Mouse (Mus musculus) stomach, embryonic 14.5 days (tissue): Measurements from ENCODE around the gene Ccdc102a. TPM values are rescaled to one million over a fixed set of nuclear protein-coding genes. Genes with fewer than 3 reads are reported as not detected.
A peak's percentile ranks its signal among the peaks of the same experiment; 100 is the strongest.

Source experiments
- ATAC-seq: fragments of 200-750 bp; cut with Nextera tagmentation; 2 replicates; pipeline ENCODE4 v1.8.0; 2017; ENCODE audit warnings: low read depth, moderate TSS enrichment; ENCODE audit not compliant: insufficient number of reproducible peaks, insufficient read depth, low FRiP score
- H3K27ac ChIP-seq: fragments of 300-500 bp; sonication (generic); 2 replicates; pipeline ENCODE4 v1.5.1; 2014; ENCODE audit warnings: mild to moderate bottlenecking, low read length, moderate library complexity, mixed read lengths
- H3K27me3 ChIP-seq: fragments of 300-500 bp; sonication (generic); 2 replicates; pipeline ENCODE4 v1.6.1; 2014; ENCODE audit warnings: low read length, control low read depth, mixed read lengths; ENCODE audit not compliant: control insufficient read depth, insufficient read depth
- H3K36me3 ChIP-seq: fragments of 300-500 bp; sonication (generic); 2 replicates; pipeline ENCODE4 v1.6.1; 2014; ENCODE audit warnings: mild to moderate bottlenecking, control low read depth, low read length, moderate library complexity, mixed read lengths; ENCODE audit not compliant: control insufficient read depth, insufficient read depth
- H3K4me1 ChIP-seq: fragments of 300-500 bp; sonication (generic); 2 replicates; pipeline ENCODE4 v1.6.1; 2014; ENCODE audit warnings: low read length, control low read depth, mixed read lengths; ENCODE audit not compliant: control insufficient read depth, insufficient read depth
- H3K4me2 ChIP-seq: fragments of 300-500 bp; sonication (generic); replicated peaks from 2 replicates; pipeline ENCODE4 v1.6.1; 2014; ENCODE audit warnings: low read depth, low read length, control low read depth
- H3K4me3 ChIP-seq: fragments of 300-500 bp; sonication (generic); 2 replicates; pipeline ENCODE4 v1.5.1; 2014; ENCODE audit warnings: low read depth, low read length, control low read depth
- H3K9ac ChIP-seq: fragments of 300-500 bp; sonication (generic); replicated peaks from 2 replicates; pipeline ENCODE4 v1.6.1; 2014; ENCODE audit warnings: low read depth, mild to moderate bottlenecking, control low read depth, low read length, moderate library complexity, mixed read lengths
- H3K9me3 ChIP-seq: fragments of 300-500 bp; sonication (generic); 2 replicates; pipeline ENCODE4 v1.6.1; 2016; ENCODE audit warnings: low read depth, low read length, control low read depth; ENCODE audit not compliant: control insufficient read depth
- WGBS: fragments of 180-500 bp; shearing (Covaris S2); extraction: QIAGEN DNeasy Blood & Tissue Kit; methylation state at CpG from one replicate; pipeline ENCODE4 v1.1.7; 2014; 5-methylcytosine and 5-hydroxymethylcytosine counted together
- polyA plus RNA-seq: library from polyadenylated mRNA; unstranded; fragments of >200 nt; fragmentation: Nextera tagmentation; extraction: Ambion mirVana; gene quantifications from 2 replicates; pipeline ENCODE4 v1.2.1, GENCODE M21; 2014

The Ccdc102a gene
- polyA plus RNA-seq, 1 experiment from 2014 or later = 29.9 TPM

DNA sequence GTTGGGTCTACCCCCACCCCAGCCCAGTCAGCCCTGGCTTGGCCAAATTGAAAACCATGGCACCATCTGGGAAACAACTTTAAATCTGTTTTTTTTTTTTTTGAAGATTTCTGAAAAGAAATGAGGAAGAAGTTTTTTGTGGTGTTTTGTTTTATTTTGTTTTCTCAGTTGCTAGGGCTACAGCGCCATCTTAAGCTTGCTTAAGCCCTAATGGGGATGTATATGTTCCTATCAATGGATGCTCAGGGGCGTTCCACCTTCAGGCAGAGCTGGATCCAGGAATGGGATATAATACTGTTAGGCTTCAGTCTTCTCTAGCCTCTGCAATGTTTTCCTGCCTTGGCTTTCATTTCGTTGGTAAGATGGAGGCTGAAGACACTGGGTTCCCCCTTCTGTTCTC is 17.3 kb upstream of the Ccdc102a start:
- H3K9ac ChIP-seq = no peak overlapping the region
- no peak for ATAC-seq
- no peaks in the 10 kb centered on the region for H3K4me1 ChIP-seq
- H3K27me3 ChIP-seq = no peaks in the 10 kb centered on the region
- H3K36me3 ChIP-seq = no peaks in the 10 kb centered on the region
- H3K27ac ChIP-seq = no peak overlapping the region
- no peak overlapping the region for H3K4me3 ChIP-seq
- no peak overlapping the region for H3K4me2 ChIP-seq
- no peaks in the 10 kb centered on the region for H3K9me3 ChIP-seq
- 77% methylated on average over 3 of the region's 3 CpGs for WGBS

DNA sequence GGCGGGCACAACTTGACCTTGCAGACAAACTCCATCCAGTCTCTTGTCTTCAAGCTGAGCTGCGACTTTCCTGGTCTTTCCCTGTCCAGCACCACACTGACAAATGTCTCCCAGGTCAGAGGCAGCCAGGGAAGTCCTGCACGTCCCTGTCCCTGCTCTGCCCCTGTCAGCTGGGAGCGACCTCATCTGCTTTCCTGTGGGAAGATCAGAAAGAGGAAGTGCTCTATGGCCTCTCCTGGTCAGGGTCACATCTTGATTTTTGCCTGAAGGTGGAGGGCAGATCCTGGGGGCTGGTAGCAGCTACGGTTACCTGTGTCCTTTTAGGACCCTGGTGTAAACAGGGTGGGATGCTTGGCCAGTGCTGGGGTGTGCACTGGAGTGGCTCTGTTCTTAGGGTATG is 16.0 kb upstream of the Ccdc102a start:
- Histone ChIP-seq H3K27me3 (no peaks in the 10 kb centered on the region), H3K4me3 (no peak overlapping the region), H3K4me2 (no peak overlapping the region), H3K36me3 (no peaks in the 10 kb centered on the region), H3K9me3 (no peaks in the 10 kb centered on the region), H3K27ac (no peak overlapping the region), H3K9ac (no peak overlapping the region), H3K4me1 (no peaks in the 10 kb centered on the region)
- ATAC-seq = no peak
- WGBS = 41% methylated on average over 5 of the region's 5 CpGs

- ATAC-seq = no peak
- H3K4me3 ChIP-seq = no peak overlapping the region
- H3K27me3 ChIP-seq = no peaks in the 10 kb centered on the region
- H3K27ac ChIP-seq = no peak overlapping the region
- H3K9ac ChIP-seq = no peak overlapping the region
- no peak overlapping the region for H3K4me2 ChIP-seq
- WGBS = 73% methylated on average over 3 of the region's 3 CpGs
- H3K36me3 ChIP-seq = no peaks in the 10 kb centered on the region
- peaks cover 6% of the 10 kb centered on the region; the same call in 1 of the 2 replicates for H3K4me1 ChIP-seq
- no peaks in the 10 kb centered on the region for H3K9me3 ChIP-seq
These were observed 10.3 kb upstream of the Ccdc102a start for GRCm38 (mm10) chr8:94928227-94928626.

- Histone ChIP-seq H3K9ac (no peak within 1 kb of the TSS), H3K36me3 (no peaks in the 10 kb centered on the region), H3K4me2 (no peak within 1 kb of the TSS), H3K27me3 (no peaks in the 10 kb centered on the region), H3K4me1 (peaks cover 18% of the 10 kb centered on the region; the same call in 1 of the 2 replicates), H3K9me3 (no peaks in the 10 kb centered on the region), H3K4me3 (no peak within 1 kb of the TSS), H3K27ac (no peak within 1 kb of the TSS)
- 55% methylated on average over 8 of the region's 8 CpGs for WGBS
- no peak for ATAC-seq
These were observed 5.5 kb upstream of the Ccdc102a start, which contains the start of gene Adgrg5 for GRCm38 (mm10) chr8:94923405-94923804. Adgrg5 (plus strand) TSS chr8:94923694.

GRCm38 (mm10) chr8:94922602-94923001 is 4.7 kb upstream of the Ccdc102a start:
- no peaks in the 10 kb centered on the region for H3K27me3 ChIP-seq
- H3K4me3 ChIP-seq = no peak overlapping the region
- no peak for ATAC-seq
- WGBS = 24% methylated on average over 8 of the region's 8 CpGs
- no peak overlapping the region for H3K9ac ChIP-seq
- H3K36me3 ChIP-seq = no peaks in the 10 kb centered on the region
- peaks cover 22% of the 10 kb centered on the region; the same call in 1 of the 2 replicates for H3K4me1 ChIP-seq
- H3K4me2 ChIP-seq = no peak overlapping the region
- no peak overlapping the region for H3K27ac ChIP-seq
- H3K9me3 ChIP-seq = no peaks in the 10 kb centered on the region

DNA sequence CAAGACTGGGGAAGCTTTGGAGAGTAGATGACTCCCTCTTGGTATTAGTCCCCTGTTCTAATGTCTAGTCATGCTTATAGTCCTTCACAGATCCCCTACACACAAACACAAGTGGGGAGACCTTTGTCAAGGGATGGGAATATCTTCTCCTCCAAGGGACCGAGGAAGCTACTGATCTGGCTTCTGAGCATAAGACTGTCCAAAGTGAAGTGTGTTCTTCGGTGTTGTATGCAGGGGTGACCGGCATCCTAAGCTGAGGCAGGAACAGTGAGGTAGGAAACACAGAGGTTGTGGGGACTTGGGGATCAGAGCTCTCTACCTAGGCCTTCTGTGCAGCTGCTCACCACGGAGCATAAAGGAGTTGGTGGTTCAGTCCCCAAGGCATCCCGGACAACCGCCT is 4.3 kb upstream of the Ccdc102a start:
- no peak overlapping the region for H3K4me2 ChIP-seq

GRCm38 (mm10) chr8:94919256-94919655 is 1.4 kb upstream of the Ccdc102a start:
- H3K4me2 ChIP-seq = no peak overlapping the region
- no peak overlapping the region for H3K27ac ChIP-seq
- H3K9me3 ChIP-seq = no peaks in the 10 kb centered on the region
- ATAC-seq = no peak
- H3K4me3 ChIP-seq = no peak overlapping the region
- no peaks in the 10 kb centered on the region for H3K36me3 ChIP-seq
- peaks cover 42% of the 10 kb centered on the region for H3K4me1 ChIP-seq
- no peak overlapping the region for H3K9ac ChIP-seq
- H3K27me3 ChIP-seq = no peaks in the 10 kb centered on the region

More for the DNA sequence above, 4.3 kb upstream of the Ccdc102a start:
- Histone ChIP-seq H3K4me3 (no peak overlapping the region), H3K9me3 (no peaks in the 10 kb centered on the region), H3K27ac (no peak overlapping the region), H3K36me3 (no peaks in the 10 kb centered on the region), H3K9ac (no peak overlapping the region), H3K27me3 (no peaks in the 10 kb centered on the region), H3K4me1 (peaks cover 22% of the 10 kb centered on the region; the same call in 1 of the 2 replicates)
- WGBS = 52% methylated on average over 6 of the region's 6 CpGs
- ATAC-seq = no peak

GRCm38 (mm10) chr8:94917352-94917751 is 546 bp downstream of the Ccdc102a start:
- peak; percentile 95 for ATAC-seq
- peaks cover 7% of the 10 kb centered on the region for H3K36me3 ChIP-seq
- WGBS = under 1% methylated on average over 25 of the region's 27 CpGs

GRCm38 (mm10) chr8:94916960-94917324 is 956 bp downstream of the Ccdc102a start:
- H3K27me3 ChIP-seq = no peaks in the 10 kb centered on the region
- peak overlapping the region; percentile 89 for H3K4me3 ChIP-seq
- peaks cover 46% of the 10 kb centered on the region for H3K4me1 ChIP-seq
- no peak overlapping the region; the same call in 1 of the 2 replicates for H3K27ac ChIP-seq
- no peaks in the 10 kb centered on the region for H3K9me3 ChIP-seq
- 5% methylated on average over 10 of the region's 10 CpGs for WGBS
- no peak for ATAC-seq
- peaks cover 7% of the 10 kb centered on the region for H3K36me3 ChIP-seq
- H3K4me2 ChIP-seq = peak overlapping the region; percentile 87
- peak overlapping the region; percentile 28 for H3K9ac ChIP-seq

More at GRCm38 (mm10) chr8:94917352-94917751, 546 bp downstream of the Ccdc102a start:
- Histone ChIP-seq H3K27ac (peak overlapping the region; percentile 75; the same call in 1 of the 2 replicates), H3K27me3 (no peaks in the 10 kb centered on the region), H3K4me3 (peak overlapping the region; percentile 89), H3K9ac (peak overlapping the region; percentile 77), H3K4me1 (peaks cover 50% of the 10 kb centered on the region), H3K9me3 (no peaks in the 10 kb centered on the region), H3K4me2 (peak overlapping the region; percentile 87)
